Mouse (Mus musculus) midbrain, embryonic 10.5 days (tissue): Measurements from ENCODE around the gene Gphn. TPM values are rescaled to one million over a fixed set of nuclear protein-coding genes. Genes with fewer than 3 reads are reported as not detected.
A peak's percentile ranks its signal among the peaks of the same experiment; 100 is the strongest.

Experiments
- DNase-seq: peaks from one replicate; pipeline ENCODE4 v3.0.0-alpha.2; 2017; ENCODE audit warnings: low spot score
- H3K27ac ChIP-seq: fragments of 300-500 bp; sonication (generic); replicated peaks from 2 replicates; pipeline ENCODE4 v1.5.1; 2016; ENCODE audit warnings: mild to moderate bottlenecking
- H3K27me3 ChIP-seq: fragments of 300-500 bp; sonication (generic); 2 replicates; pipeline ENCODE4 v1.6.1; 2016; ENCODE audit warnings: low read depth, mild to moderate bottlenecking; ENCODE audit not compliant: poor library complexity, severe bottlenecking
- H3K36me3 ChIP-seq: fragments of 300-500 bp; sonication (generic); 2 replicates; pipeline ENCODE4 v1.6.1; 2016; ENCODE audit warnings: mild to moderate bottlenecking, moderate library complexity
- H3K4me1 ChIP-seq: fragments of 300-500 bp; sonication (generic); 2 replicates; pipeline ENCODE4 v1.6.1; 2016
- H3K4me3 ChIP-seq: fragments of 300-500 bp; sonication (generic); 2 replicates; pipeline ENCODE4 v1.5.1; 2016; ENCODE audit warnings: mild to moderate bottlenecking, moderate library complexity
- H3K9me3 ChIP-seq: fragments of 300-500 bp; sonication (generic); replicated peaks from 2 replicates; pipeline ENCODE4 v1.6.1; 2016; ENCODE audit warnings: mild to moderate bottlenecking
- WGBS: fragments of 180-500 bp; shearing (Covaris S2); methylation state at CpG from one replicate; pipeline ENCODE4 v1.1.7; 2016; 5-methylcytosine and 5-hydroxymethylcytosine counted together
- polyA plus RNA-seq: library from polyadenylated mRNA; unstranded; fragments of >200 nt; fragmentation: Nextera tagmentation; extraction: Ambion mirVana; gene quantifications from 2 replicates; pipeline ENCODE4 v1.2.1, GENCODE M21; 2016

Gphn gene
- 14.3 and 19.1 TPM in 2 replicates for polyA plus RNA-seq

- Histone ChIP-seq H3K4me3 (peak within 1 kb of the TSS; percentile 90), H3K4me1 (peaks cover 23% of the 10 kb centered on the region), H3K27ac (peak within 1 kb of the TSS; percentile 96), H3K36me3 (no peaks in the 10 kb centered on the region), H3K27me3 (no peaks in the 10 kb centered on the region), H3K9me3 (no peaks in the 10 kb centered on the region)
- DNase-seq = peak; percentile 88
- under 1% methylated on average over 59 of the region's 70 CpGs for WGBS
Measured at GRCm38 (mm10) chr12:78225707-78226518, at the start of gene Gphn. Gene Gphn, plus strand, starts transcription at chr12:78226379.

GRCm38 (mm10) chr12:78181452-78181851 is 44.7 kb upstream of the Gphn start:
- 72% methylated on average over 2 of the region's 2 CpGs for WGBS
- Histone ChIP-seq H3K4me3 (no peak overlapping the region), H3K27ac (no peak overlapping the region), H3K27me3 (no peaks in the 10 kb centered on the region), H3K4me1 (peaks cover 5% of the 10 kb centered on the region; the same call in 1 of the 2 replicates), H3K36me3 (no peaks in the 10 kb centered on the region), H3K9me3 (no peaks in the 10 kb centered on the region)
- DNase-seq = no peak

GRCm38 (mm10) chr12:78193942-78194341 is 32.2 kb upstream of the Gphn start, which contains the start of gene Gm6657:
Gene Gm6657, plus strand, starts transcription at chr12:78194242.
- Histone ChIP-seq H3K27ac (no peak within 1 kb of the TSS), H3K36me3 (no peaks in the 10 kb centered on the region), H3K27me3 (no peaks in the 10 kb centered on the region), H3K9me3 (no peaks in the 10 kb centered on the region), H3K4me1 (no peaks in the 10 kb centered on the region), H3K4me3 (no peak within 1 kb of the TSS)
- no peak for DNase-seq

- Histone ChIP-seq H3K4me3 (no peak overlapping the region), H3K36me3 (no peaks in the 10 kb centered on the region), H3K27ac (no peak overlapping the region), H3K9me3 (no peaks in the 10 kb centered on the region), H3K4me1 (no peaks in the 10 kb centered on the region), H3K27me3 (no peaks in the 10 kb centered on the region)
- no peak for DNase-seq
- 78% methylated on average over 2 of the region's 2 CpGs for WGBS
Measured at GRCm38 (mm10) chr12:78195368-78195767, 30.8 kb upstream of the Gphn start.

- 76% methylated on average over 5 of the region's 5 CpGs for WGBS
- no peaks in the 10 kb centered on the region for H3K27me3 ChIP-seq
Measured at GRCm38 (mm10) chr12:78203646-78204045, 22.5 kb upstream of the Gphn start.

GRCm38 (mm10) chr12:78205915-78206570 is 20.1 kb upstream of the Gphn start:
- peak; percentile 27 for DNase-seq
- Histone ChIP-seq H3K36me3 (no peaks in the 10 kb centered on the region), H3K27ac (no peak overlapping the region), H3K4me1 (no peaks in the 10 kb centered on the region), H3K4me3 (no peak overlapping the region), H3K9me3 (no peaks in the 10 kb centered on the region), H3K27me3 (no peaks in the 10 kb centered on the region)
- WGBS = 17% methylated on average over 5 of the region's 5 CpGs

More at GRCm38 (mm10) chr12:78203646-78204045, 22.5 kb upstream of the Gphn start:
- DNase-seq = no peak
- no peaks in the 10 kb centered on the region for H3K9me3 ChIP-seq
- H3K36me3 ChIP-seq = no peaks in the 10 kb centered on the region
- no peak overlapping the region for H3K27ac ChIP-seq
- H3K4me3 ChIP-seq = no peak overlapping the region
- no peaks in the 10 kb centered on the region for H3K4me1 ChIP-seq

GRCm38 (mm10) chr12:78206571-78206960 is 19.6 kb upstream of the Gphn start:
- no peaks in the 10 kb centered on the region for H3K27me3 ChIP-seq
- H3K4me3 ChIP-seq = no peak overlapping the region
- 85% methylated on average over 4 of the region's 4 CpGs for WGBS
- no peak overlapping the region for H3K27ac ChIP-seq
- DNase-seq = no peak
- no peaks in the 10 kb centered on the region for H3K36me3 ChIP-seq
- H3K4me1 ChIP-seq = no peaks in the 10 kb centered on the region
- no peaks in the 10 kb centered on the region for H3K9me3 ChIP-seq

GRCm38 (mm10) chr12:78209856-78210255 is 16.3 kb upstream of the Gphn start:
- Histone ChIP-seq H3K36me3 (no peaks in the 10 kb centered on the region), H3K9me3 (no peaks in the 10 kb centered on the region), H3K4me1 (no peaks in the 10 kb centered on the region), H3K27me3 (no peaks in the 10 kb centered on the region), H3K4me3 (no peak overlapping the region), H3K27ac (no peak overlapping the region)
- no peak for DNase-seq
- 91% methylated on average over 2 of the region's 2 CpGs for WGBS

GRCm38 (mm10) chr12:78215490-78215889 is 10.7 kb upstream of the Gphn start:
- Histone ChIP-seq H3K9me3 (no peaks in the 10 kb centered on the region), H3K27me3 (no peaks in the 10 kb centered on the region), H3K27ac (no peak overlapping the region), H3K36me3 (no peaks in the 10 kb centered on the region), H3K4me3 (no peak overlapping the region), H3K4me1 (no peaks in the 10 kb centered on the region)
- WGBS = 81% methylated on average over 6 of the region's 6 CpGs
- DNase-seq = no peak

- H3K27me3 ChIP-seq = no peaks in the 10 kb centered on the region
- WGBS = 87% methylated on average over 4 of the region's 4 CpGs
- no peaks in the 10 kb centered on the region for H3K4me1 ChIP-seq
- H3K9me3 ChIP-seq = no peaks in the 10 kb centered on the region
- H3K27ac ChIP-seq = no peak overlapping the region
- no peaks in the 10 kb centered on the region for H3K36me3 ChIP-seq
- H3K4me3 ChIP-seq = no peak overlapping the region
- DNase-seq = no peak
Measured at GRCm38 (mm10) chr12:78219191-78219825, 6.9 kb upstream of the Gphn start.

- peak; percentile 88 for DNase-seq
- Histone ChIP-seq H3K9me3 (no peaks in the 10 kb centered on the region), H3K4me1 (peaks cover 23% of the 10 kb centered on the region), H3K27ac (peak overlapping the region; percentile 96), H3K36me3 (no peaks in the 10 kb centered on the region), H3K4me3 (peak overlapping the region; percentile 90), H3K27me3 (no peaks in the 10 kb centered on the region)
- under 1% methylated on average over 48 of the region's 48 CpGs for WGBS
Measured at GRCm38 (mm10) chr12:78226519-78226875, 318 bp downstream of the Gphn start.

- no peaks in the 10 kb centered on the region for H3K27me3 ChIP-seq
- no peaks in the 10 kb centered on the region for H3K36me3 ChIP-seq
- H3K27ac ChIP-seq = peak overlapping the region; percentile 96
- peak; percentile 65 for DNase-seq
- peak overlapping the region; percentile 90 for H3K4me3 ChIP-seq
- H3K4me1 ChIP-seq = peaks cover 23% of the 10 kb centered on the region
- WGBS = under 1% methylated on average over 56 of the region's 57 CpGs
- H3K9me3 ChIP-seq = no peaks in the 10 kb centered on the region
Measured at GRCm38 (mm10) chr12:78227021-78227932, 1.1 kb downstream of the Gphn start.
